Mouse (Mus musculus) adrenal gland, postnatal 4 days (tissue): ENCODE measurements around the gene Tfam. TPM values are rescaled to one million over a fixed set of nuclear protein-coding genes. Genes with fewer than 3 reads are reported as not detected.
A peak's percentile ranks its signal among the peaks of the same experiment; 100 is the strongest.

Source experiments
- DNase-seq, 2 experiments: peaks; one replicate each; pipeline ENCODE4 v3.0.0; 2021 to 2022; ENCODE audit warnings: low spot score in 2 of 2, mixed read lengths in 2 of 2
- total RNA-seq, 2 experiments: library from RNA; stranded (reverse); gene quantifications; 2 replicates each; pipeline ENCODE4 v1.2.3; 2021

The Tfam gene
- total RNA-seq, 2 experiments from 2014 or later = 70.9 to 77.0 TPM

DNA sequence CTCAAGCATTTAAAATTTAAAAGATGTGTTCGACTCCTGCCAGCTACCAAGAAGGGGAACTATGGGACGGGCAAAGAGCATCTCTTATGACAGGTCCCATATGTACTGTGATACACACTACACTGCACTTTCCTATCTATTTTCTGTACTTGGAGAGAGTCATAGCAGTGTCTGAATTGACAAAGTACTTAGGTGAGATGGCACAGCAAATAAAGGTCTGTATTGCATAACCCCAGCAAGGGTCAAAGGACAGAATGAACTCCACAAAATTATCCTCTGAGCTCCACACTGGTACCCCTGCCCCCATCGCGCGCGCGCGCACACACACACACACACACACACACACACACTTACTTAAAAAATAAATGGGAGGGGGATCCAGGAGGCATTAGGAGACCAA is 4.0 kb downstream of the Tfam start:
- DNase-seq = no peak

- peak; percentile 61 to 69 for DNase-seq
Observed at GRCm38 (mm10) chr10:71225894-71226293, 12.2 kb downstream of the Tfam start.

DNA sequence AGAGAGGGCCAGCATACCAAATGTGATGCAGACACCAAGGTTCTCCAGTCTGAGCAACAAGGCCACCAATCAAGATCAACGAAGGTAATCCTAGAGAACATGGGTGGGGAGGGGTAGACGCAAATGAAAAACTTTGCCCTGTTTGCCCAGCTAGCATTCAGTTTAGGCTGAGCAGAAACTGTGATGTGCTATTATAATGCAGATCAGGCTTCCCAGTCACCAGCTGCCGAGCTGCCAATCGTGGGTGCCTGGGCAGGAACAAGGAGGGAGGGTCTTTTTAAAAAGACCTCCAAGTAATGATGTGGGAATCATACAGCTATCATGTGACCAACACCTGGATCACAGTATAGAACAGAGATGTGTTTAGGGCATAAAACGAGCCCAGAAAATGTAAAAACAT is 15.0 kb downstream of the Tfam start:
- no peak for DNase-seq

DNA sequence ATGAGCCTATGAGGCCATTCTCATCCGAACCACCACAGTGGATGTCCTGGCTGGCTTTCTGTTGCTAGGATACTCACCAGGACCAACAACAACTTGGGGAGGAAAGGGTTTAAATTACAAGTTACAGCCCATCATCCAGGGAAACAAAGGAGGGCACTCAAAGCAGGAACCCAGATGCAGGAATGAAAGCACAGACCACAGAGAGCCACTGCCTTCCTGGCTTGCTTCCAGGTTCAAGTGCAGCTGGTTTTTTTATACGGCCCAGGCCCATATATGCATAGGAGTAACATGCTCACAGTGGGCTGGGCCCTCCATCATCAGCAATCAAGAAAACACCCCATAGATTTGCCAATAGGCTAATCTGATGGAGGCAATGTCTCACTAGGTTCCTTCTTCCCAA is 15.4 kb downstream of the Tfam start:
- DNase-seq = no peak

GRCm38 (mm10) chr10:71218228-71218892 is 19.7 kb downstream of the Tfam start:
- peak; percentile 20 to 29 for DNase-seq

DNA sequence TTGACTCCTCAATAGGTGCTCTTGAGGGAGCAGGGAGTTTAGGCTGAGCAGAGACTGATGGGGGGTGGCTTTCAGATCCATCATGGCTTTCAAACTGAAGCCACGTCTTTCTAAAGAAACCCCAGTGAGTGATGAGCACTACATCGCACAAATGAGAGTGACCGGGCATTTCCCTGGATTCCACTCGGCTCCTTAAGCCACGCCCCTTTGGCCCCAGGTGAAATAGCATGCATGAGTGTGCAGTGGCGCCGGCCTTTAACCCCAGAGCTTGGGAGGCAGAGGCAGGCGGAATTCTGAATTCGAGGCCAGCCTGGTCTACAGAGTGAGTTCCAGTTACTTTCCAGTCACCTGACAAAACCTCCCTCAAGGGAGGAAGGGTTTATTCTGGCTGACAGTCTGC is 22.1 kb downstream of the Tfam start:
- no peak for DNase-seq

GRCm38 (mm10) chr10:71201512-71201911 is 36.6 kb downstream of the Tfam start:
- DNase-seq = no peak

DNA sequence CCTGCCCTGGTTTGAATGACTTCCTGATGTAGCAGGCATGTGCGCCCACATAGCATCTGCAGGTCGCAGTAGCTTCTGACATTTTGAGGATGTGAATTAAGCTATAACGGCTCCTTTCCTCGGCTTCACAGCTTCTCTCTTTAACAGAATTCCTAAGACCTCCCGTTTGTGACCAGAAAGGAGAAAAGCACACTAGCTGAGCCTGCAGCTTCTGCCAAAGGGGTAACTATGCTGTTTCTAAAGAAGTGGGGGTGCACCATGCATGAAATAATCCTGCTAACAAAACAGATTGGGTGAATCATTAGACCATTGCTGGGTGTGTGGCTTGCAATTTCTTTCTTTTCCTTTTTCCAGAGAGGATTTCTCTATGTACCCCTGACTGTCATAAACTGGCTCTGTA is 37.1 kb downstream of the Tfam start:
- DNase-seq = no peak

- DNase-seq = no peak
Observed at GRCm38 (mm10) chr10:71198676-71199075, 39.4 kb downstream of the Tfam start.

GRCm38 (mm10) chr10:71197036-71197785 is 40.9 kb downstream of the Tfam start:
- DNase-seq = no peak

DNA sequence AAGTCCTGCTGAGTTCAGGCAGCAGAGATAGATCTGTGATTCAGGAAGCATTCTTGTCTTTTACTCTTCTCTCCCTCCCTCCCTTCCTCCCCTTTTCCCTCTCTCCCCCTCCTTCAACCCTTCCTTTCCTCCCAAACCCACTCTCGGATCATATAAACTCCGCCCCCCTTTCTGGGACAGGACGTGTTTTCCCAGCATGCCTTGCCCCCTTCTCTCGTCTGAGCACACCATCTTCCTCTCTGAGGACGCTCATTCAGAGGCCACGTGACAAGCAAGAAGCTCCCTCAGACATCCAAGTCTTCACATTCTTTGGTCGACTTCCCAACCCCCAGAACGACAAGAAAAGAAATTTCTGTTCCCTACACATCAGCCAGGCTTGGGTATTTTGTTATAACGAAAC is 42.6 kb downstream of the Tfam start:
- DNase-seq = no peak

DNA sequence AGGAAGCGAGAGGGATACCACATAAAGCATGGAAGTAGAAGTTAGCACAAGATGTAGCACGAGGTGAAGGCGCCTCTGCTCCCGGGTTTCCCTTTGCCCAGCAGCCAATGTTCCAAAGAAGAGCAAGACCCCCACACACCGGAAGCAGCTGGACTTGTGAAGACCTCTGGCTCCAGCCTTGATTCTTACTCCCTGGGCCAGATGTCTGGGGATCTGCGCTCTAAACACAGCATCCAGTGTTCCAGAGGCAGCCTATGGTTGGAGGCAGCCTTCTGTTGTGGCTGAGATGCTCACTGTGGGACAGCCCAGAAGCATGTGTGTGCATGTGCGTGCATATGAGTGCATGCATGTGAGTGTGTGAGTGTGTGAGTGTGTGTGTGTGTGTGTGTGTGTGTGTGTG is 43.4 kb downstream of the Tfam start:
- no peak for DNase-seq

- DNase-seq = no peak
Observed at GRCm38 (mm10) chr10:71193319-71193718, 44.8 kb downstream of the Tfam start.

GRCm38 (mm10) chr10:71192886-71193285 is 45.2 kb downstream of the Tfam start:
- DNase-seq = no peak

DNA sequence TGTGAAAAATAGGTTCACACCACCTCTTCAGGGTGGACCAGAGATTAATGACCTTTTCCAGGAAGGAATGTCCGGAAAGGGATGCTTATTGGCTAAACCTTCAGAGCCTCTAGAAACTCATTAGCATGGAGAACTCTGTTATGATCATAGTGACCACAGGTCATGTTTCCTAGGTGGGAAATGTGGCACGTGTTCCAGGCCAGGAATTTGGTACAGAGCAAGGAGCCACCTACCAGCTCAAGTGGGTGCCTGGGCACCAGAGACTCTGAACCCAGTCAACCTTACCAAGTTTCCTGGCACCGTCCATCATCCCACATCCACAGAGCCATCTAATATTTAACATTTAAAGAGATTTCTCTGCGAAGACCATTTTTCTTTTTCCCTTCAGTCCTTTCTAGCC is 49.4 kb downstream of the Tfam start:
- no peak for DNase-seq

GRCm38 (mm10) chr10:71185059-71185458 is 53.0 kb downstream of the Tfam start:
- DNase-seq = no peak

DNA sequence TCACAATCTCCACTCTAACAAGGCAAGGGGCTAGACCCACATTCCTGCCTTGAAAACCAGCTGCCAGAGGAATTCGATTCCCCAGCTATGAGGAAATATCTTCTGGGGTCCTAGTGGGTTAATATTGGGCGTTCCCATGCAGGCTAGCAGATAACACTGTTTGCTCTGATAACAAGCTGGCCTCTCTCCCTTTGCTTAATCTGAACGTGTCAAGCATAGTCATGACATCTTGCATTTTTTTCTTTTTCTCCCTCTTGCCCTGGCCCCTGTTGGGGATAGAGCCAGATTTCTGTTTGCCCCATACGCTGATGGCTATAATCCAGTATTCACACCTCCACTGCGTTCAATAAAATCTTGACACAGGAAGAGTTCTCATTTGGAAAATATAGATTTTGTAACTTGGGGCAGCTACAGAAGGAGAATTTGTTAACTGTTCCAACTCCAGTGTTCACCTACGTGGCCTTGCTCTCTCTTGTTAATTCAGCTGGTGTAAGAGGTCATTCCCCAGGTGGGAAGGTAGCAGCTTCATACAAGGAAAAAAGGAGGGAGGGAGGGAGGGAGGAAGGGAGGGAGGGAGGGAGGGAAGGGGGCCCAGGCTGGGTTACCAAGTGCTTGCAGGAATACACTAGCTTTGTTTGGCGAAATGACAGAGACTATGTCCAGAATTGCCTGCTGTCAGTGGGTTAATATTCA is 54.6 kb downstream of the Tfam start:
- no peak for DNase-seq

DNA sequence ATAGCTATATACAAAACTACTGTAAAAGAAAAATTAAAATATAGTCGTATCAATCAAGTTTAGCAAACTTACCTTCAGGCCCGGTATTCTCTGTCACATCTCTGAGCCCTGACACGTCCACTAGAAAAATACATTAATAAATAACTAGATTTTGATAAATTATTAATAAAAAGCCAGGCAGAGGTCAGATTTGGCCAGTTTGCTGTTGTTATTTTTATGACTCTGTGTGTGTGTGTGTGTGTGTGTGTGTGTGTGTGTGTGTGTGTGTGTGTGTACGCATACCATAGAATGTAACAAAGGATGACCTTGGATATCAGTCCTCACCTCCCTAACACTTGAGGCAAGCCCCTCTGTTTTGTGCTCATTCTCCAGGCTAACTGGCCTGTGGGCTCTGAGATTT is 56.1 kb downstream of the Tfam start:
- no peak for DNase-seq

- no peak for DNase-seq
Observed at GRCm38 (mm10) chr10:71181091-71181490, 57.0 kb downstream of the Tfam start.

DNA sequence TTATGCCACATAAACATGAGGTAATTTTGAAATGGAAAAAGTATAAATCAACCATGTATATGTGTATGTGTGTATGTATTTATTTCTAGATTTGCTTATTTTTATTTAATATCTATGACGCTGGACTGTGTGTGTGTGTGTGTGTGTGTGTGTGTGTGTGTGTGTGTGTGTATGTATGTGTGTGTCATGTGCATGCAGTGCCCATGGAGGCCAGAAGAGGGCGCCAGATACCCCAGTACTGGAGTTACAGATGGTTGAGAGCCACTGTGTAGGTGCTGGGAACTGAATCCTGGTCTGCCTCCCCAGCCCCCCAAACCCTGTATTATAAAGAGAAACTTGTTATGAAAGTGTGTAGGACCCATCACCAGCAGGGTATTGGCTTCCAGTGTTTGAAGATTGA is 58.0 kb downstream of the Tfam start:
- no peak for DNase-seq

GRCm38 (mm10) chr10:71177201-71177600 is 60.9 kb downstream of the Tfam start:
- no peak for DNase-seq

DNA sequence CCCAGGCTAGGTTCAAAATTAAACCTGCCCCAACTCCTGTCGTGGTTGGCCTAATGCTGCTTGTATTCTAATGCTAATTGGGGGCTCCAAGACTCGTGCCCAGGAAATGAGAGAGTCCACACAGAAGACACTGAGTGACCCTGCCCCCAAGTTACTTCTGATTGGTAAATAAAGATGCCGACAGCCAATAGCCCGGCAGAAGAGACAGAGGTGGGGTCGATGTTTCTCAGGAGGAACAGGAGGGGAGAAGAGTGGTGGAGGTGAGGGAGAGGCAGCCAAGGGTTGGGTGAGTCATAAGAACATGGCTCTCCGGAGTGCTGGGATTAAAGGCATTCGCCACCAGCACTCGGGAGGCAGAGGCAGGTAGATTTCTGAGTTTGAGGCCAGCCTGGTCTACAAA is 61.7 kb downstream of the Tfam start:
- DNase-seq = no peak
